Mouse (Mus musculus) liver, embryonic 14.5 days (tissue): Measurements from ENCODE around the gene Wwp2. TPM values are rescaled to one million over a fixed set of nuclear protein-coding genes. Genes with fewer than 3 reads are reported as not detected.
A peak's percentile ranks its signal among the peaks of the same experiment; 100 is the strongest.

Source experiments
- ATAC-seq: fragments of 200-750 bp; cut with Nextera tagmentation; 2 replicates; pipeline ENCODE4 v1.8.0; 2017; ENCODE audit warnings: moderate number of reproducible peaks, mild to moderate bottlenecking, moderate library complexity; ENCODE audit not compliant: insufficient read depth
- DNase-seq, 3 experiments: peaks; one replicate each; pipeline ENCODE4 v3.0.0-alpha.2; 2012 to 2013; ENCODE audit warnings: low read depth in 3 of 3, low spot score in 3 of 3
- H3K27ac ChIP-seq: fragments of 300-500 bp; sonication (generic); 2 replicates; pipeline ENCODE4 v1.5.1; 2014; ENCODE audit warnings: moderate library complexity, mild to moderate bottlenecking, control low read depth, inconsistent platforms
- H3K27me3 ChIP-seq: fragments of 300-500 bp; sonication (generic); 2 replicates; pipeline ENCODE4 v1.6.1; 2014; ENCODE audit warnings: mild to moderate bottlenecking, low read length, moderate library complexity; ENCODE audit not compliant: control insufficient read depth, insufficient read depth
- H3K36me3 ChIP-seq: fragments of 300-500 bp; sonication (generic); replicated peaks from 2 replicates; pipeline ENCODE4 v1.6.1; 2014; ENCODE audit warnings: low read depth; ENCODE audit not compliant: control insufficient read depth, insufficient read depth
- H3K4me1 ChIP-seq, 2 experiments: fragments of 200-500 bp in 1 of 2; fragments of 300-500 bp in 1 of 2; sonication (generic) in 1 of 2; replicated peaks; 2 replicates each; pipeline ENCODE4 v1.6.1; 2012 to 2014; ENCODE audit warnings: antibody characterized with exemption in 1 of 2, inconsistent platforms in 1 of 2, low read length in 1 of 2; ENCODE audit not compliant: control insufficient read depth in 2 of 2, insufficient read depth in 2 of 2
- H3K4me2 ChIP-seq: fragments of 300-500 bp; sonication (generic); 2 replicates; pipeline ENCODE4 v1.6.1; 2014; ENCODE audit warnings: low read depth, mild to moderate bottlenecking, control low read depth, moderate library complexity
- H3K4me3 ChIP-seq, 2 experiments: fragments of 200-500 bp in 1 of 2; fragments of 300-500 bp in 1 of 2; sonication (generic) in 1 of 2; 2 replicates each; pipeline ENCODE4 v1.5.1; 2012 to 2014; ENCODE audit warnings: low read depth in 2 of 2, low read length in 2 of 2, mild to moderate bottlenecking in 2 of 2, control low read depth in 1 of 2, inconsistent platforms in 1 of 2, moderate library complexity in 1 of 2; ENCODE audit not compliant: insufficient read depth in 1 of 2
- H3K9ac ChIP-seq: fragments of 300-500 bp; sonication (generic); replicated peaks from 2 replicates; pipeline ENCODE4 v1.6.1; 2014; ENCODE audit warnings: mild to moderate bottlenecking, control low read depth, moderate library complexity
- H3K9me3 ChIP-seq: fragments of 300-500 bp; sonication (generic); 2 replicates; pipeline ENCODE4 v1.6.1; 2016; ENCODE audit warnings: low read length, mixed read lengths; ENCODE audit not compliant: control insufficient read depth
- CTCF ChIP-seq: IDR thresholded peaks from 2 replicates; pipeline ENCODE4 v1.5.1; 2016; ENCODE audit warnings: antibody characterized with exemption, low read depth, control low read depth
- EP300 ChIP-seq: IDR thresholded peaks from 2 replicates; pipeline ENCODE4 v1.6.1; 2016; ENCODE audit warnings: antibody characterized with exemption, low read depth
- WGBS: fragments of 180-500 bp; shearing (Covaris S2); extraction: QIAGEN DNeasy Blood & Tissue Kit; methylation state at CpG from one replicate; pipeline ENCODE4 v1.1.7; 2014; ENCODE audit not compliant: insufficient replicate concordance; 5-methylcytosine and 5-hydroxymethylcytosine counted together
- polyA plus RNA-seq, 2 experiments: library from polyadenylated mRNA; depleted of rRNA in 1 of 2; stranded (reverse) in 1 of 2; unstranded in 1 of 2; fragments of >200 nt; fragmentation: Nextera tagmentation in 1 of 2; extraction: Ambion mirVana in 1 of 2; gene quantifications; 2 replicates each; pipeline versions ENCODE4 v1.2.1 to v1.2.3; 2012 to 2014

Gene Wwp2
- polyA plus RNA-seq, 2 experiments, result 14.7 to 28.0 TPM

DNA sequence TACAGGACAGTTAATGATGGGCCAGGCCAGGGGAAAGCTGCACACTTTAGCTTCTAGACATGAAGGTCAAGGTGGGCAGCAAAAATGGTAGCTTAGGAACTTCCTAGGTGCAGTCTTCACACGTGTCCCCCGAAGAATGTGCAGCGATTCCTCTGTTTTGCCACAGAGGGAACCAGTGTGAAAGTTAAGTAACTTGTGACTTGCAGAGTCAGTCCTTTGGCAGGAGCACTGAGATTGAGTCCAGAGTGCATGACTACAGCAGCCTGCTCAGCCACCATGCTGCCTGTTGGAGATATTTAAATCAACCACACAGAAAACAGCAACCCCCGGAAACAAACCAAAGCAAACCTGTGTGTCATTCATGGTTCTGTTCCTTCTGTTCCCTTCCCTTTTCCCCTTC, 44.3 kb downstream of the Wwp2 start:
- TF ChIP-seq CTCF (no peak), EP300 (no peak)
- H3K9me3 ChIP-seq, result no peaks in the 10 kb centered on the region
- H3K9ac ChIP-seq, result no peak overlapping the region
- H3K4me3 ChIP-seq, result no peak overlapping the region
- H3K4me2 ChIP-seq, result no peak overlapping the region
- H3K27me3 ChIP-seq, result no peaks in the 10 kb centered on the region
- H3K36me3 ChIP-seq, result no peaks in the 10 kb centered on the region; the same call in 1 of the 2 replicates
- ATAC-seq (no peak), DNase-seq (no peak)
- 83% methylated on average over 4 of the region's 4 CpGs for WGBS
- peaks cover 0 to 3% of the 10 kb centered on the region in 2 experiments; a peak in 1 of 4 replicates for H3K4me1 ChIP-seq
- no peak overlapping the region for H3K27ac ChIP-seq

DNA sequence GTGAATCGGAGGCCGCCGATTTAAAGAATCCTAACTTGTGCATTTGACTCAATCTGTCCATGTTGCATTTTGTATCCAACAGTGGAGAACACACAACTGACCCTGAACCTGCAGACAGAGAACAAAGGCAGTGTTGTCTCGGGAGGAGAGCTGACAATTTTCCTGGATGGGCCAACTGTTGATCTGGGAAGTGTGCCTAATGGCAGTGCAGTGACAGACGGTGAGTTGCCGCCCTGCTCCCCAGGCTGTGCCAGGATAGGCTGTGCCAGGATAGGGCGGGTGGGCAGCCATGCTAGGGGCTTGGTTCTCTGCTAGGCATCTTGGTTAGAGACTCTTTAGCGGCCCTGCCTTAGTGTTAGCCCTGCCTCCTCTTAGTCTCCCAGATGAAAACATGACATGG, 47.1 kb downstream of the Wwp2 start:
- ATAC-seq, result no peak
- Histone ChIP-seq H3K4me1 (peaks cover 0 to 3% of the 10 kb centered on the region in 2 experiments; a peak in 1 of 4 replicates), H3K27me3 (no peaks in the 10 kb centered on the region), H3K4me3 (no peak overlapping the region), H3K9ac (no peak overlapping the region), H3K36me3 (no peaks in the 10 kb centered on the region; the same call in 1 of the 2 replicates), H3K27ac (no peak overlapping the region), H3K9me3 (no peaks in the 10 kb centered on the region), H3K4me2 (no peak overlapping the region)
- no peak for DNase-seq
- WGBS, result 89% methylated on average over 8 of the region's 8 CpGs
- TF ChIP-seq CTCF, result no peak
- TF ChIP-seq EP300, result no peak

DNA sequence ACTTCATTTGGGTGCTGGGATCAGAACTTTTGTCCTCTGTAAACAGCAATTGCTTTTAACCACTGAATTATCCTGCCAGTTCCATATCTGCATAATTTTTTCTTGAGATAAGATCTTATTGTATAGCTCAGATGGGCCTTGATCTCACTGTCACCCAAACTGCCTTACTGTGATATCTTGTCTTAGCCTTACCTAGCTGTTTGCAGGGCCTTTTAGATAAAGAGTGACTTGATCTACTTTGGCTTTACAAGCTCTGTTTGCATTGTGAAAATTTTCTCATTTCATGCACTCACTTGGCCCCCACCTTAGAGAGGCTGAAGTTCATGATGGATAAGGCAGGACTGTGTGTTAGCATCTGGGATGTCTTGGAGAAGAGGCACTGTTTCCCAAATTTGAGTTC, 48.8 kb downstream of the Wwp2 start:
- no peak for DNase-seq
- peaks cover 11 to 17% of the 10 kb centered on the region in 2 experiments for H3K4me1 ChIP-seq
- H3K4me2 ChIP-seq, result no peak overlapping the region
- ATAC-seq, result no peak
- no peak overlapping the region for H3K27ac ChIP-seq
- H3K9ac ChIP-seq, result no peak overlapping the region
- no peak overlapping the region for H3K4me3 ChIP-seq
- TF ChIP-seq CTCF (no peak), EP300 (no peak)
- no peaks in the 10 kb centered on the region for H3K9me3 ChIP-seq
- H3K27me3 ChIP-seq, result no peaks in the 10 kb centered on the region
- no peaks in the 10 kb centered on the region; the same call in 1 of the 2 replicates for H3K36me3 ChIP-seq

DNA sequence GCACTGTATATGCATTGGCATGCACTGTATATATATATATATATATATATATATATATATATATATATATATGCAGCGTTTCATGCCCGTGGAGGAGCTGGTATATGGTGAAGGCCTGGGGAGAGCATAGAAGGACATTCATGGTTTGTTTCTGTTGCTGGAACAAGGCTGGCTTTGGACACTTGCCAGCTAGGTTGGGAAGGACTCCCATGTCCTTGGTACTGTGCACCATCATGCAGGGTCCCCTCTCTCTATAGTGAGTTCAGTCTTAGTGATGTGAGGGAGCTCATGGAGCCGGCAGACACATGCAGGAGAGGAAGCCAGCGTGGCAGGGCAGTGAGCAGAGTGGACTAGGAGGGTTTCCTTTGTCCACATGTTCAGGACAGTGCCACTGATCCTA, 52.4 kb downstream of the Wwp2 start:
- Histone ChIP-seq H3K9ac (no peak overlapping the region), H3K36me3 (no peaks in the 10 kb centered on the region; the same call in 1 of the 2 replicates), H3K4me1 (peaks cover 11 to 20% of the 10 kb centered on the region in 2 experiments), H3K9me3 (no peaks in the 10 kb centered on the region), H3K4me3 (no peak overlapping the region), H3K27ac (no peak overlapping the region), H3K4me2 (0 out of 2 replicates have a peak overlapping the region, but pooled peaks have one; percentile 8), H3K27me3 (no peaks in the 10 kb centered on the region)
- TF ChIP-seq CTCF (no peak), EP300 (no peak)
- 78% methylated on average over 4 of the region's 4 CpGs for WGBS
- DNase-seq (no peak), ATAC-seq (peak; percentile 22; the same call in 1 of the 2 replicates)

DNA sequence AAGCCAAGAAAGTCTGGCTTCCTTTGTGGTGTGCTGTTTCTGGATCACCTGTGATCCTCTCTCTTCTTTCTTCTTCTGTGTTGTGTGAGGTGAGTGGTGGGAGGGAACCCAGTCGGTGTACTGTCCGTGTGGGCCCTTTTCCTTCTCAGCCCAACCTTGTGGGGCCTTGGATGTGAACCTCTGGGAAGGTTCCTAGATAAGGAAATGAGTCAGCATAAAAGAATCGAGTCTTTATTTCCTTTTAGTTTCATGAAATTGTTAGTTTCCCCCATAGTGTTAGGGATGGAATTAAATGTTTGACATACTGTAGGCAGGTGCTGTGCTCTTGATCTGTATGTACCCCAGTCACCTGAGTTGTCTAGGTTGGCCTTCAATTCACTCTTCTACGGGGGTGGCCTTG, 52.9 kb downstream of the Wwp2 start:
- Histone ChIP-seq H3K9me3 (no peaks in the 10 kb centered on the region), H3K4me3 (no peak overlapping the region), H3K27ac (no peak overlapping the region), H3K4me1 (peaks cover 11 to 20% of the 10 kb centered on the region in 2 experiments), H3K4me2 (0 out of 2 replicates have a peak overlapping the region, but pooled peaks have one; percentile 8), H3K36me3 (no peaks in the 10 kb centered on the region; the same call in 1 of the 2 replicates), H3K9ac (0 out of 2 replicates have a peak overlapping the region, but pooled peaks have one; percentile 9), H3K27me3 (no peaks in the 10 kb centered on the region)
- 22% methylated on average over 4 of the region's 4 CpGs for WGBS
- ATAC-seq, result peak; percentile 58; the same call in 1 of the 2 replicates
- DNase-seq, result no peak
- TF ChIP-seq EP300 (no peak), CTCF (no peak)
